Mouse (Mus musculus): ENCODE results near the gene Pik3r2.

DNA sequence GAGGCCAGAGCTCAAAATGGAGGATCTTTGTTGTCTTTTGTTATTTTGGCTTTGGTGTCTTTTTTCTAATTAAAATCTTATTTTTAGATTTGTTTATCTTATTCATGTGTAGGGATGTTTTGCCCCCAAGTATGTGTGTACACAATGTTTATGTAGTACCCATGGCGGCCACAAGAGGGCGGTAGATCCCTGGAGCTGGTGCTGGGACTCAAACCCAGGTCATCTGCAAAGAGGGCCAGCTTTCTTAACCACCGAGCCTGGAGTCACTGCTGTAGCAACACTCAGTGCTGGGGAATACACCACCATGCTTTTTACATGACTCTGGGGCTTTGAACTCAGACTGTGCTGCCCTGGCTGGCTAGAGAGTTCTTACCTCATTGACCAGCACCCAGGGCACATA, 13.2 kb downstream of the Pik3r2 start:
- no peak for TF ChIP-seq MYOG (IDR thresholded peaks at IDR 0.05; ENCODE audit: control insufficient read depth in 1 of 3, insufficient read depth in 1 of 3, insufficient read length in 2 of 3, low read depth in 2 of 3)
- TF ChIP-seq TCF3 (IDR thresholded peaks at IDR 0.05; ENCODE audit: insufficient read length, low read depth) = no peak
- no peak for TF ChIP-seq E2F4 (IDR thresholded peaks at IDR 0.05; ENCODE audit: insufficient read depth)
- TF ChIP-seq REST (IDR thresholded peaks at IDR 0.05; ENCODE audit: insufficient read depth, insufficient read length) = no peak
